Mouse (Mus musculus): ENCODE measurements around the gene Hcn2. TPM values are rescaled to one million over a fixed set of nuclear protein-coding genes. Genes with fewer than 3 reads are reported as not detected.

The Hcn2 gene
- polyA plus RNA-seq, 1 experiment from 2014 or later: 0.89 TPM

GRCm38 (mm10) chr10:79714996-79715395 is 1.4 kb upstream of the Hcn2 start:
- no peak for ATAC-seq
- peaks cover 7% of the 10 kb centered on the region; the same call in 1 of the 2 replicates for H3K36me3 ChIP-seq (ENCODE audit: control insufficient read depth, insufficient read depth, low read length)
- no peaks in the 10 kb centered on the region for H3K9me3 ChIP-seq (replicated peaks; ENCODE audit: control insufficient read depth, low read length, poor library complexity, severe bottlenecking)
- no peak overlapping the region for H3K4me3 ChIP-seq (ENCODE audit: low read depth, low read length)
- WGBS: 72% methylated on average over 4 of the region's 4 CpGs
- peaks cover 27% of the 10 kb centered on the region for H3K27me3 ChIP-seq (ENCODE audit: control insufficient read depth, insufficient read depth, low read depth, low read length)
- no peak overlapping the region for H3K4me2 ChIP-seq (ENCODE audit: low read length)
- peaks cover 16% of the 10 kb centered on the region for H3K4me1 ChIP-seq (ENCODE audit: control insufficient read depth, insufficient read depth, low read length)
- no peak overlapping the region for H3K27ac ChIP-seq (ENCODE audit: low read length)
- no peak overlapping the region for H3K9ac ChIP-seq (ENCODE audit: low read depth, low read length)

- WGBS: under 1% methylated on average over 44 of the region's 44 CpGs
- Histone ChIP-seq H3K36me3 (ENCODE audit: control insufficient read depth, insufficient read depth, low read length) (no peaks in the 10 kb centered on the region), H3K4me1 (ENCODE audit: control insufficient read depth, insufficient read depth, low read length) (peaks cover 16% of the 10 kb centered on the region), H3K9ac (ENCODE audit: low read depth, low read length) (peak overlapping the region; percentile 87), H3K27me3 (ENCODE audit: control insufficient read depth, insufficient read depth, low read depth, low read length) (peaks cover 27% of the 10 kb centered on the region), H3K9me3 (replicated peaks; ENCODE audit: control insufficient read depth, low read length, poor library complexity, severe bottlenecking) (no peaks in the 10 kb centered on the region), H3K27ac (ENCODE audit: low read length) (peak overlapping the region; percentile 64; the same call in 1 of the 2 replicates), H3K4me2 (ENCODE audit: low read length) (peak overlapping the region; percentile 90), H3K4me3 (ENCODE audit: low read depth, low read length) (peak overlapping the region; percentile 86)
- ATAC-seq: peak; percentile 14; the same call in 1 of the 2 replicates
These were observed 538 bp downstream of the Hcn2 start for GRCm38 (mm10) chr10:79716988-79717355.

GRCm38 (mm10) chr10:79717640-79718357 is 1.4 kb downstream of the Hcn2 start:
- peaks cover 27% of the 10 kb centered on the region for H3K27me3 ChIP-seq (ENCODE audit: control insufficient read depth, insufficient read depth, low read depth, low read length)
- no peak overlapping the region for H3K27ac ChIP-seq (ENCODE audit: low read length)
- H3K9me3 ChIP-seq (replicated peaks; ENCODE audit: control insufficient read depth, low read length, poor library complexity, severe bottlenecking): no peaks in the 10 kb centered on the region
- 0 out of 2 replicates have a peak, but pooled peaks have one; percentile 18 for ATAC-seq
- peak overlapping the region; percentile 90 for H3K4me2 ChIP-seq (ENCODE audit: low read length)
- H3K36me3 ChIP-seq (ENCODE audit: control insufficient read depth, insufficient read depth, low read length): no peaks in the 10 kb centered on the region
- H3K9ac ChIP-seq (ENCODE audit: low read depth, low read length): peak overlapping the region; percentile 87
- 5% methylated on average over 42 of the region's 43 CpGs for WGBS
- H3K4me1 ChIP-seq (ENCODE audit: control insufficient read depth, insufficient read depth, low read length): peaks cover 16% of the 10 kb centered on the region
- peak overlapping the region; percentile 86 for H3K4me3 ChIP-seq (ENCODE audit: low read depth, low read length)

GRCm38 (mm10) chr10:79721089-79721488 is 4.7 kb downstream of the Hcn2 start:
- Histone ChIP-seq H3K27ac (ENCODE audit: low read length) (no peak overlapping the region), H3K36me3 (ENCODE audit: control insufficient read depth, insufficient read depth, low read length) (no peaks in the 10 kb centered on the region; the same call in 1 of the 2 replicates), H3K9ac (ENCODE audit: low read depth, low read length) (no peak overlapping the region), H3K4me1 (ENCODE audit: control insufficient read depth, insufficient read depth, low read length) (peaks cover 14% of the 10 kb centered on the region), H3K9me3 (replicated peaks; ENCODE audit: control insufficient read depth, low read length, poor library complexity, severe bottlenecking) (no peaks in the 10 kb centered on the region), H3K4me3 (ENCODE audit: low read depth, low read length) (no peak overlapping the region), H3K27me3 (ENCODE audit: control insufficient read depth, insufficient read depth, low read depth, low read length) (peaks cover 19% of the 10 kb centered on the region), H3K4me2 (ENCODE audit: low read length) (no peak overlapping the region)
- ATAC-seq: no peak
- 68% methylated on average over 5 of the region's 5 CpGs for WGBS

GRCm38 (mm10) chr10:79723047-79723446 is 6.6 kb downstream of the Hcn2 start:
- Histone ChIP-seq H3K4me3 (ENCODE audit: low read depth, low read length) (no peak overlapping the region), H3K4me1 (ENCODE audit: control insufficient read depth, insufficient read depth, low read length) (peaks cover 4% of the 10 kb centered on the region), H3K27ac (ENCODE audit: low read length) (no peak overlapping the region), H3K9ac (ENCODE audit: low read depth, low read length) (no peak overlapping the region), H3K36me3 (ENCODE audit: control insufficient read depth, insufficient read depth, low read length) (no peaks in the 10 kb centered on the region; the same call in 1 of the 2 replicates), H3K9me3 (replicated peaks; ENCODE audit: control insufficient read depth, low read length, poor library complexity, severe bottlenecking) (no peaks in the 10 kb centered on the region), H3K4me2 (ENCODE audit: low read length) (no peak overlapping the region), H3K27me3 (ENCODE audit: control insufficient read depth, insufficient read depth, low read depth, low read length) (peaks cover 11% of the 10 kb centered on the region)
- ATAC-seq: peak; percentile 33; the same call in 1 of the 2 replicates
- WGBS: 49% methylated on average over 6 of the region's 6 CpGs

- Histone ChIP-seq H3K9me3 (replicated peaks; ENCODE audit: control insufficient read depth, low read length, poor library complexity, severe bottlenecking) (no peaks in the 10 kb centered on the region), H3K4me3 (ENCODE audit: low read depth, low read length) (no peak overlapping the region), H3K4me2 (ENCODE audit: low read length) (no peak overlapping the region), H3K4me1 (ENCODE audit: control insufficient read depth, insufficient read depth, low read length) (no peaks in the 10 kb centered on the region), H3K36me3 (ENCODE audit: control insufficient read depth, insufficient read depth, low read length) (no peaks in the 10 kb centered on the region; the same call in 1 of the 2 replicates), H3K27ac (ENCODE audit: low read length) (no peak overlapping the region), H3K27me3 (ENCODE audit: control insufficient read depth, insufficient read depth, low read depth, low read length) (peaks cover 6% of the 10 kb centered on the region; the same call in 1 of the 2 replicates), H3K9ac (ENCODE audit: low read depth, low read length) (no peak overlapping the region)
- no peak for ATAC-seq
- whole genome bisulfite sequencing: 87% methylated on average over 7 of the region's 7 CpGs
These were observed 7.3 kb downstream of the Hcn2 start for GRCm38 (mm10) chr10:79723692-79724091.

GRCm38 (mm10) chr10:79726090-79726489 is 9.7 kb downstream of the Hcn2 start:
- Histone ChIP-seq H3K4me2 (ENCODE audit: low read length) (no peak overlapping the region), H3K9ac (ENCODE audit: low read depth, low read length) (no peak overlapping the region), H3K36me3 (ENCODE audit: control insufficient read depth, insufficient read depth, low read length) (no peaks in the 10 kb centered on the region; the same call in 1 of the 2 replicates), H3K4me3 (ENCODE audit: low read depth, low read length) (no peak overlapping the region), H3K9me3 (replicated peaks; ENCODE audit: control insufficient read depth, low read length, poor library complexity, severe bottlenecking) (no peaks in the 10 kb centered on the region), H3K27me3 (ENCODE audit: control insufficient read depth, insufficient read depth, low read depth, low read length) (no peaks in the 10 kb centered on the region), H3K4me1 (ENCODE audit: control insufficient read depth, insufficient read depth, low read length) (no peaks in the 10 kb centered on the region), H3K27ac (ENCODE audit: low read length) (no peak overlapping the region)
- WGBS: 26% methylated on average over 11 of the region's 11 CpGs
- no peak for ATAC-seq

GRCm38 (mm10) chr10:79728323-79729249 is 12.2 kb downstream of the Hcn2 start:
- Histone ChIP-seq H3K4me2 (ENCODE audit: low read length) (no peak overlapping the region), H3K9me3 (replicated peaks; ENCODE audit: control insufficient read depth, low read length, poor library complexity, severe bottlenecking) (no peaks in the 10 kb centered on the region), H3K4me3 (ENCODE audit: low read depth, low read length) (no peak overlapping the region), H3K36me3 (ENCODE audit: control insufficient read depth, insufficient read depth, low read length) (peaks cover 13% of the 10 kb centered on the region), H3K27ac (ENCODE audit: low read length) (no peak overlapping the region), H3K4me1 (ENCODE audit: control insufficient read depth, insufficient read depth, low read length) (no peaks in the 10 kb centered on the region), H3K9ac (ENCODE audit: low read depth, low read length) (no peak overlapping the region), H3K27me3 (ENCODE audit: control insufficient read depth, insufficient read depth, low read depth, low read length) (no peaks in the 10 kb centered on the region)
- no peak for ATAC-seq
- whole genome bisulfite sequencing: 67% methylated on average over 28 of the region's 28 CpGs
